Mouse (Mus musculus) midbrain, embryonic 13.5 days (tissue): ENCODE data around the gene Memo1. TPM values are rescaled to one million over a fixed set of nuclear protein-coding genes. Genes with fewer than 3 reads are reported as not detected.
A peak's percentile ranks its signal among the peaks of the same experiment; 100 is the strongest.
"Not testable (repeated sequence)": the region's sequence is repeated elsewhere in the genome, so short reads cannot be mapped to it uniquely, and the experiment has no call there.

ENCODE experiments used
- ATAC-seq: fragments of 200-750 bp; cut with Nextera tagmentation; 2 replicates; pipeline ENCODE4 v1.8.0; 2017; ENCODE audit warnings: mild to moderate bottlenecking, moderate TSS enrichment, moderate library complexity
- H3K27ac ChIP-seq: fragments of 300-500 bp; sonication (generic); 2 replicates; pipeline ENCODE4 v1.5.1; 2015; ENCODE audit warnings: inconsistent platforms, mild to moderate bottlenecking, moderate library complexity
- H3K27me3 ChIP-seq: fragments of 300-500 bp; sonication (generic); 2 replicates; pipeline ENCODE4 v1.6.1; 2015; ENCODE audit warnings: mild to moderate bottlenecking, inconsistent platforms
- H3K36me3 ChIP-seq: fragments of 300-500 bp; sonication (generic); 2 replicates; pipeline ENCODE4 v1.6.1; 2015; ENCODE audit warnings: mild to moderate bottlenecking, inconsistent platforms
- H3K4me1 ChIP-seq: fragments of 300-500 bp; sonication (generic); replicated peaks from 2 replicates; pipeline ENCODE4 v1.6.1; 2015; ENCODE audit warnings: inconsistent platforms
- H3K4me2 ChIP-seq: fragments of 300-500 bp; sonication (generic); replicated peaks from 2 replicates; pipeline ENCODE4 v1.6.1; 2015; ENCODE audit warnings: moderate library complexity, mild to moderate bottlenecking, inconsistent platforms
- H3K4me3 ChIP-seq: fragments of 300-500 bp; sonication (generic); replicated peaks from 2 replicates; pipeline ENCODE4 v1.5.1; 2015; ENCODE audit warnings: mild to moderate bottlenecking, inconsistent platforms
- H3K9ac ChIP-seq: fragments of 300-500 bp; sonication (generic); replicated peaks from 2 replicates; pipeline ENCODE4 v1.6.1; 2015; ENCODE audit warnings: mild to moderate bottlenecking, inconsistent platforms
- H3K9me3 ChIP-seq: fragments of 300-500 bp; sonication (generic); 2 replicates; pipeline ENCODE4 v1.6.1; 2016; ENCODE audit warnings: mild to moderate bottlenecking, inconsistent platforms
- WGBS: fragments of 180-500 bp; shearing (Covaris S2); methylation state at CpG from one replicate; pipeline ENCODE4 v1.1.7; 2015; 5-methylcytosine and 5-hydroxymethylcytosine counted together
- polyA plus RNA-seq: library from polyadenylated mRNA; unstranded; fragments of >200 nt; fragmentation: Nextera tagmentation; extraction: Ambion mirVana; gene quantifications from 2 replicates; pipeline ENCODE4 v1.2.1, GENCODE M21; 2015

Memo1 gene
- polyA plus RNA-seq = 66.3 and 66.7 TPM in 2 replicates

DNA sequence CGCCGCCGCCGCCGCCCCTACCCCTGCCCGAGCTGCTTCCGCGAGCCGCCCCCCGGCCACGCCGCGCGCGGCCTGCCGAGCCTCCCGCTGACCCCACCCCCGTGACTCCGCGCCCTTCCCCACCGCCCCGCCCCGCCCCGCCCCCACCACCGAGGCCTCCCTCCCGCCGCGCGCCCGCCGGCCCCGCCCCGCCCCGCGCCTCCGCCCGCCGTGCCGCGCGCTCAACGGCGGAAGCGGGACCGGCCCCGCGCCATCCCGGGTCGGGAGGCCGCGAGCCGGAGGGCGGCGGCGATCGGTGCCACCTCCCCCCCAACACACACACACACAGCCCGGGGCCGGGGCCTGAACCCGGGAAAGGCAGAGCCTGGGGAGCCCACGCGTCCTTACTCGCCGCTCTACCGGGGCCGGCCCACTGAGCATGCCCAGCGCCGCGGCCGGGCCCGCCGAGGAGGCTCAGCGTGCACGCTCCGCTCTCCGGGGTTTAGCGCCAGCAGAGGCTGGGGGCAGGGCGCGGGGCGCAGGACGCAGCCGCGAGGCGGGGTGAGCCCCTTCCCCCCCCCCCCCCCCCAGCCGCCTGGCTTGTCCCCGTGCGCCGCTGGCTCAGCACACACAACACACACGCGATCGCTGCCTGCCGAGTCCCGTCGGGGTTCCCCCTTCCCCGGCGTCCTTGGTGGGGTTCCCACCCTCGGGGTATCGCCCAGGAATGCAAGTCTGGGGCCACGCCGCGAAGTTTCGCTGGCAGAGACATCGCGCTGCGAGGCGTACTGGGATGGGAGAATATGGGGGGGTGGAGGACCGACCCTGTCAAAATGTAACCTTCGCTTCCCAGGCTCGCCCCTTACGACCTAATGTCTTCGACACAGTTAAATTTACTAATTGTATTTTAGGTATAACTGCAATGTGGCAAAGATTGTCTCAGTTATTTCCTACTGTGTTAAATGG is at the start of gene Memo1:
Memo1 (minus strand) TSS at position 496 of the 945 bp plus-strand sequence.
- Histone ChIP-seq H3K9ac (peak within 1 kb of the TSS; percentile 96), H3K9me3 (no peaks in the 10 kb centered on the region), H3K4me3 (peak within 1 kb of the TSS; percentile 97), H3K4me1 (peaks cover 27% of the 10 kb centered on the region), H3K27ac (peak within 1 kb of the TSS; percentile 96), H3K4me2 (peak within 1 kb of the TSS; percentile 80), H3K36me3 (peaks cover 13% of the 10 kb centered on the region), H3K27me3 (no peaks in the 10 kb centered on the region)
- peak; percentile 93 for ATAC-seq
- WGBS = under 1% methylated on average over 57 of the region's 110 CpGs

DNA sequence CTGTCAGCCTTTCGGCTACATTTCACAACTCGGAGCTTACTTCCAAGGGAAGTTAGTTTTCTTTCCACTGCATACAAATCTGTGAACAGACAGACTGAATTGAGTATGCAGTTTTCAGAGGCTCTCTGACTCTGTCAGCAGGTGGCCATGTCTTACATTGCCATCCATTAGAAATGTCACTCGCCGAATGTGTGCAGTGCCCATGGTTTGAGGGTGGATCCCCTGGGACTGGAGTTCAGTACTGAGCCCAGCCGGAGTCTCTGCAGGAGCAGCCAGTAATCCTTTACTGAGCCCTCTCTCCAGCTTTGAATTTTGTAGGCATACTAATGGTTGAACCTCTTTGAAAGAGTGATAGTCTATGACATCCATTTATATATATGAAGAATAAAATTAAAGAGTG is 45.8 kb upstream of the Memo1 start:
- H3K9me3 ChIP-seq = no peaks in the 10 kb centered on the region
- H3K4me3 ChIP-seq = peak overlapping the region; percentile 99
- 0 out of 2 replicates have a peak, but pooled peaks cover 5% of the 10 kb centered on the region for H3K36me3 ChIP-seq
- no peak overlapping the region for H3K27ac ChIP-seq
- H3K9ac ChIP-seq = peak overlapping the region; percentile 98
- WGBS = 36% methylated on average over 5 of the region's 5 CpGs
- H3K27me3 ChIP-seq = no peaks in the 10 kb centered on the region
- H3K4me1 ChIP-seq = peaks cover 39% of the 10 kb centered on the region
- H3K4me2 ChIP-seq = peak overlapping the region; percentile 77
- ATAC-seq = no peak

DNA sequence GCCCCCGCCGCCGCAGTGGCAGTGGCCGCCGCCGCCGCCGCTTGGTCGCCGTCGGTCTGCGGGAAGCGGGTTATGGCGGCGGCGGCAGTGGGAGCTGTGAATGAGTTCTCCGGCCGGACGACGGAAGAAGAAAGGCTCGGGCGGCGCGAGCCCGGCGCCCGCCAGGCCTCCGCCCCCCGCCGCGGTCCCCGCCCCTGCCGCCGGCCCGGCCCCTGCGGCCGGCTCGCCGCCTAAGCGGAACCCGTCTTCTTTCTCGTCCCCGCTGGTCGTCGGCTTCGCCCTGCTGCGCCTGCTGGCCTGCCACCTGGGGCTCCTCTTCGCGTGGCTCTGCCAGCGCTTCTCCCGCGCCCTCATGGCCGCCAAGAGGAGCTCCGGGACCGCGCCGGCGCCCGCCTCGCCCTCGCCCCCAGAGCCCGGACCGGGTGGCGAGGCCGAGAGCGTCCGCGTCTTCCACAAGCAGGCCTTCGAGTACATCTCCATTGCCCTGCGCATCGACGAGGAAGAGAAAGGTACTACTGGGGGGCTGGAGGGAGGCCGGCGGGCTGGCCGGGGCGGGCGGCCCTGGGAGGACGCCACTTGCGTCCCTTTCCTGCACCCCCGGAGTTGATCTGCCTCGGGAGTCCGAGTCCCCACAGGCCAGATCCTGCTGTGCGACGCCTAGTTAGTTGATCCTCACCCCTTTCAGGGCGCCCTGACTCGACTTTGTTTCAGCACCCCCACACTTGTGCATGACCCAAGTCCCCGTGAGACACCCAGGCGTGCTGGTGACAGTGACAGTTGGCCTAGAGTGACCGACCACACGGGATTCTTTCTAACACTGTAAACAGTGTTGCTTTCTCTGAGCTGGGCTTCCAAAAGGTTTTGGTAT is 43.9 kb upstream of the Memo1 start, which contains the start of gene Spast:
Spast (plus strand) TSS at position 51 of the 868 bp plus-strand sequence.
- Histone ChIP-seq H3K27me3 (no peaks in the 10 kb centered on the region), H3K4me3 (peak within 1 kb of the TSS; percentile 99), H3K36me3 (0 out of 2 replicates have a peak, but pooled peaks cover 5% of the 10 kb centered on the region), H3K9ac (peak within 1 kb of the TSS; percentile 98), H3K9me3 (no peaks in the 10 kb centered on the region), H3K4me1 (peaks cover 39% of the 10 kb centered on the region), H3K4me2 (peak within 1 kb of the TSS; percentile 77), H3K27ac (peak within 1 kb of the TSS; percentile 99)
- peak; percentile 82 for ATAC-seq
- WGBS = under 1% methylated on average over 53 of the region's 90 CpGs

GRCm38 (mm10) chr17:74338225-74338931 is 43.1 kb upstream of the Memo1 start:
- Histone ChIP-seq H3K9ac (peak overlapping the region; percentile 98), H3K36me3 (no peaks in the 10 kb centered on the region), H3K4me2 (peak overlapping the region; percentile 77), H3K4me1 (peaks cover 39% of the 10 kb centered on the region), H3K9me3 (no peaks in the 10 kb centered on the region), H3K27me3 (no peaks in the 10 kb centered on the region), H3K4me3 (peak overlapping the region; percentile 99), H3K27ac (peak overlapping the region; percentile 99)
- WGBS = under 1% methylated on average over 41 of the region's 50 CpGs
- peak; percentile 93 for ATAC-seq

DNA sequence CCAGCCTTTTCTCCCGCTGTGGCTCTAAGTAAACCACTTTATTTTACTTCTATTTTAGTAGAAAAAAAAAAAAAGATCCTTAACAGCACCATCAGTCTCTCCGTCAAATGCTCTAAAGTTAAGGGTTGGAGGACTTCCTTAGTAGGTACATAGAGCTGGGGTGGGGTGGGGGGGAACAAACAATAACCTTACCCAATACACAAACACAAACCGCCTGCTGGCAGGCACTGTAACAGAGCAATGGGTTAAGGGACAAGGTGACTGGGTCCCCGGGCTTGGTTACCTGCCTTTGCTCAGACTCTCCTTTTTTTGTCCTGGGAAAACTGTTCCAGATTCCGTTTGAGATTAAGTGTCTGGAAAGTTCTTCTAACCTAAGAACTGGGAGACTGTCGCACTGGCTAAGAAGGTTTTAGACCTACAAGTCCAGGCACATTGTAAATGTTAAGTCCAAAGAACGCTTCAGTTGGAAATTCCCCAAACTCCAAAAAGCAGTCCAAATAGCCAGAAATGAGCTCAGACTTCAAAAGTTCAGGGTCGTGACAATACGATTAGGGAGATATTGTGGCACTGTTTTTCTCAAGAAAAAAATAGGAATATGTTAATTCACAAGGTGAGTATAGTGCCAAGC is 35.8 kb upstream of the Memo1 start:
- WGBS = 84% methylated on average over 9 of the region's 9 CpGs
- no peak overlapping the region for H3K4me2 ChIP-seq
- H3K9me3 ChIP-seq = no peaks in the 10 kb centered on the region
- H3K27ac ChIP-seq = no peak overlapping the region
- no peak for ATAC-seq
- no peaks in the 10 kb centered on the region for H3K4me1 ChIP-seq
- H3K9ac ChIP-seq = no peak overlapping the region
- H3K27me3 ChIP-seq = no peaks in the 10 kb centered on the region
- no peaks in the 10 kb centered on the region for H3K36me3 ChIP-seq
- H3K4me3 ChIP-seq = no peak overlapping the region

GRCm38 (mm10) chr17:74328146-74328545 is 32.8 kb upstream of the Memo1 start:
- H3K9ac ChIP-seq, H3K4me2 ChIP-seq, H3K27ac ChIP-seq, H3K9me3 ChIP-seq, H3K4me1 ChIP-seq, H3K4me3 ChIP-seq, ATAC-seq, H3K27me3 ChIP-seq, H3K36me3 ChIP-seq: not testable (repeated sequence)
- 40% methylated on average over 2 of the region's 2 CpGs for WGBS

DNA sequence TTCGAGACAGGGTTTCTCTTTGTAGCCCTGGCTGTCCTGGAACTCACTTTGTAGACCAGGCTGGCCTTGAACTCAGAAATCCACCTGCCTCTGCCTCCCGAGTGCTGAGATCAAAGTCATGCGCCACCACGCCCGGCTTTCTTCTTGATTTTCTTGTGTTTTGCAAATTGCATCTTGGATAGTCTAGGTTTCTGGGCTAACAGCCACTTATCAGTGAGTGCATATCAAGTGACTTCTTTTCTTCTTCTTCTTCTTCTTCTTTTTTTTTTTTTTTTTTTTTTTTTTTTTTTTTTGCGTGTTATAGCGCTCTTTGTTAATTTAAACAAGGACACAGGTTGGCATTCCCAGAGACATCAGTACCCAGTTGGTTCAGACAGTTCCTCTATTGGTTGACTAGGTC is 31.9 kb upstream of the Memo1 start:
- H3K36me3 ChIP-seq, H3K4me2 ChIP-seq, ATAC-seq, H3K27ac ChIP-seq, H3K4me1 ChIP-seq, H3K4me3 ChIP-seq, H3K9ac ChIP-seq, H3K9me3 ChIP-seq, H3K27me3 ChIP-seq: not testable (repeated sequence)
- 90% methylated on average over 7 of the region's 7 CpGs for WGBS

DNA sequence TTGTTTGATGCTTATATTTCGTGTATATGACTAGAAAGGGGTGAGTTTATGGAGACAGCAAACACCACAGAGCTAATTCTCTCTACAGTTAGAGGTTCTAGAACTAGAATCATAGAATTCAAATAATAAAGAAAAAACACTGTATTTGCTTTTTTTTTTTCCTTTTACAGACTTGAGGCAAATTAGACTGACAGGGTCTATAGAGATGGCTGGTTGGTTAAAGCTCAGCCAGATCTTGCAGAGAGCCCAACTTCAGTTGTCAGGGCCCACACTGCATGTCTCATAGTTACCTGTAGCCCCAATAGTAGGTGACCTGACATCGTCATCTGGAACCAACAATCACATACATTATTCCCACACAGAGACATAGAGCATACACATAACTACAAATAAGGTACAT is 28.5 kb upstream of the Memo1 start, which contains the start of gene Dpy30:
Dpy30 (minus strand) TSS at position 101 of the 400 bp plus-strand sequence.
- Histone ChIP-seq H3K4me2 (no peak within 1 kb of the TSS), H3K4me1 (no peaks in the 10 kb centered on the region), H3K27me3 (no peaks in the 10 kb centered on the region), H3K27ac (no peak within 1 kb of the TSS), H3K9ac (no peak within 1 kb of the TSS), H3K4me3 (no peak within 1 kb of the TSS), H3K9me3 (no peaks in the 10 kb centered on the region), H3K36me3 (no peaks in the 10 kb centered on the region)
- no peak for ATAC-seq
- 79% methylated on average over 2 of the region's 2 CpGs for WGBS

DNA sequence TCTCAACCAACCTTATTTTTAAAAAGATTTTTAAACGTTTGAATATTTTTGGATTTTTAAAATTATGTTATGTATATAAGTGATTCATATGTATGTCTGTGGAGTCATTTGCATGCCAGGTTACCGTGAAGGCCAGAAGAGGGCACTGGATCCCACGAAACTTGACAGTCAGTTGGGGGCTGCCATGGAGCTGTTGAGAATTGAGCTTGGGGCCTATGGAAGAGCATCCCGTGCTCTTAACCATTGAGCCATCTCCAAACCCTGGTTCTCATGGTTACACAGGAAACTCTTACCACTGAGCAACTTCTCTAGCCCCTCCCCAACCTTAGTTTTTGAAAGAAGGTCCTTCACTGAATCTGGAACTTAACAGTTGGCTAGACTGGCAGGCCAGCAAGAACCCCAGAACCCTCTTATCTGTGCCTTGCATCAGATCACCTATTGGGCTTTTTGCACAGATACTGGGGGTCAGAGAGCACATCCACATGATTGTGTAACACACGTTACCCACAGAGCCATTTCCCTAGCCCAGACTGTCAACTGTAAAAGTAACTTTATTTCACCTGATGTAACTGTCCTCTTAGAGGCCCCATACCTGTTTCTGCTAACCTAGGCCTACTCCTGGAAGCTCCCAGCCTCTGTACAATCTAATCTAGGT is 27.2 kb upstream of the Memo1 start:
- no peak overlapping the region for H3K9ac ChIP-seq
- H3K9me3 ChIP-seq = no peaks in the 10 kb centered on the region
- 48% methylated on average over 5 of the region's 5 CpGs for WGBS
- no peaks in the 10 kb centered on the region for H3K36me3 ChIP-seq
- H3K4me2 ChIP-seq = no peak overlapping the region
- H3K4me1 ChIP-seq = no peaks in the 10 kb centered on the region
- ATAC-seq = no peak
- no peak overlapping the region for H3K27ac ChIP-seq
- no peaks in the 10 kb centered on the region for H3K27me3 ChIP-seq
- no peak overlapping the region for H3K4me3 ChIP-seq

DNA sequence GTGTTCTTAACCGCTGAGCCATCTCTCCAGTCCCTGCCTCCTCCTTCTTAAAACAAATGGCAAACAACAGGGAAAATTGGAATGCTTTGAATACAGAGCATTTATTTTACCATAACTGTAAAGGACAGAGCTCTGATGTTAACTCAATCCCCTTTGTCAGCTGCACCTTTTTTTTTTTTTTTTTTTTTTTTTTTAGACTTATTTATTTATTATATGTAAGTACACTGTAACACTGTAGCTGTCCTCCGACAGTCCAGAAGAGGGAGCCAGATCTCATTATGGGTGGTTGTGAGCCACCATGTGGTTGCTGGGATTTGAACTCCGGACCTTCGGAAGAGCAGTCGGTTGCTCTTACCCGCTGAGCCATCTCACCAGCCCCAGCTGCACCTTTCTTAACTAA is 23.4 kb upstream of the Memo1 start:
- H3K9ac ChIP-seq = no peak overlapping the region
- H3K27me3 ChIP-seq = no peaks in the 10 kb centered on the region
- no peaks in the 10 kb centered on the region for H3K9me3 ChIP-seq
- no peak for ATAC-seq
- no peak overlapping the region for H3K4me3 ChIP-seq
- H3K4me1 ChIP-seq = peaks cover 23% of the 10 kb centered on the region
- 0 out of 2 replicates have a peak, but pooled peaks cover 6% of the 10 kb centered on the region for H3K36me3 ChIP-seq
- H3K4me2 ChIP-seq = no peak overlapping the region
- H3K27ac ChIP-seq = no peak overlapping the region
- 95% methylated on average over 6 of the region's 6 CpGs for WGBS
